Mouse (Mus musculus) Muller cell, postnatal 12 days (primary cell): Measurements from ENCODE around the gene Gabbr2.

Experiments
- DNase-seq: peaks from one replicate; pipeline ENCODE4 v3.0.0-alpha.2; 2015; ENCODE audit errors: inconsistent ontology term

Gene Gabbr2

DNA sequence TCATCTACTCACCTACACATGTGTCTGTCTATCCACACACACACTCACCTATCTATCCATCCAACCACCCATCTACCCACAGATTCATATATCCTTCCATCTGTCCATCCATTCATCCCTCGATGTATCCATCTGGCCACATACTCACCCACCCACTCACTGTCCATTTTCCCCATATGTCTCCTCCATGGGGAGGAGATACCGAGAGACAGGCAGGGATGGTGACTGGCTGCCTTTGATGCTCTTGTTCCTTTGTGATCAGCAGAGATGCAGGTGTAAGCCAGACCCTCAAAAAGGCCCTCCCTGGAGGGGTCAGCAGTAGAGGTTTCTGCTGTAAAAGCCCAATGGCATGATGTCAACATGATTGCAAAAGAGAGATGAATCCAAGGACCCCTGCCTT lies 221.0 kb downstream of the Gabbr2 start:
- no peak for DNase-seq

DNA sequence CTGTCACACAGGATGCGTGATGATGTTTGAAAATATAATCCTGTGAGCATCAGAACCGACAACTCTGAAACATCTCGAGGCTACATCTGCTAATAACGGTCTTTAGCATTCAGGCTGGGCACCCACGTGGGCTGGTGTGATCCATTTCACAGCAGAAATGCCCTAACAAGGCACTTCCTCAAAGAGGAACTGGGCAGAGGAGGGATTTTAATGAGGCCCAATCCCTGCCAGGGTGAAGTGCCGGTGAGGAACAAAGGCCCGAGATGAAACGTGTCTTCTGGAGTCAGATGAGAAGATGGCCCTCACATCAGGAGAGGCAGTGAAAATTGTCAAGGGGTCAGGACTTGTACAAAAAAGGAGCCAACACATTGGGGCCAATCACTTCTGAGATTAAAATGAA lies 221.6 kb downstream of the Gabbr2 start:
- DNase-seq: no peak

DNA sequence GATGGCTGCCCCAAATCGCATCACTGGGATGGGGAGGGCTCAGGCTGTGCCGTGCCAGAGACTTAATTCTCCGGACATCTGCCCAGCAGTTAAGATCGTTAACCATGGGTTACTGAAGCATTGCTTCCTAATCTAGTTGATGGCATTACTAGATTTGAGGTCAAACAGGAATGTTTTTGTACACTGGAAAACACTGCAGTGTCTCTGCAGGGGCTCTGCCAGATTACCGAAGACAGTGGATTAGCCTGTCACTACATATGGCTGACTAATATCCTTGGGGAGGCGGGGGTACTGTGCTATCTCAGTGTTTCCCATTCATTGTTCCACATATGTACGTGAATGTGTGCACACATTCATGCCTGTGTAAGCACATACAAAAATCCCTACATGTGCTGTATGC lies 225.3 kb downstream of the Gabbr2 start:
- DNase-seq: no peak

DNA sequence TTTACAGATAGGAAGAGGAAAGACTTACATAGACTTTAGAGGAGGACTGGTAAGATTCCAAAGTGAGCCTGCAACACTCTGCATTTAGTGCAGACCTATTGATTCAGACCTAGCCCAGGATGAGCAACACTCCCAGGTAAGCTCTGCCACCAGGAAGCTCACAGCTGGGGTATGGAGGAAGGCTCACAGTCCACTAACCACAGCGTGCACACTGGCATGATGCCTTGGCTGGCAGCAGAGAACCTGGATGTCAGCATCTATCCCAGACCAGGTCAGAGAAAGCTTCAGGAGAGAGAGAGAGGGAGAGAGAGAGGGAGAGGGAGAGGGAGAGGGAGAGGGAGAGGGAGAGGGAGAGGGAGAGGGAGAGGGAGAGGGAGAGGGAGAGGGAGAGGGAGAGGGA lies 231.8 kb downstream of the Gabbr2 start:
- DNase-seq: no peak

DNA sequence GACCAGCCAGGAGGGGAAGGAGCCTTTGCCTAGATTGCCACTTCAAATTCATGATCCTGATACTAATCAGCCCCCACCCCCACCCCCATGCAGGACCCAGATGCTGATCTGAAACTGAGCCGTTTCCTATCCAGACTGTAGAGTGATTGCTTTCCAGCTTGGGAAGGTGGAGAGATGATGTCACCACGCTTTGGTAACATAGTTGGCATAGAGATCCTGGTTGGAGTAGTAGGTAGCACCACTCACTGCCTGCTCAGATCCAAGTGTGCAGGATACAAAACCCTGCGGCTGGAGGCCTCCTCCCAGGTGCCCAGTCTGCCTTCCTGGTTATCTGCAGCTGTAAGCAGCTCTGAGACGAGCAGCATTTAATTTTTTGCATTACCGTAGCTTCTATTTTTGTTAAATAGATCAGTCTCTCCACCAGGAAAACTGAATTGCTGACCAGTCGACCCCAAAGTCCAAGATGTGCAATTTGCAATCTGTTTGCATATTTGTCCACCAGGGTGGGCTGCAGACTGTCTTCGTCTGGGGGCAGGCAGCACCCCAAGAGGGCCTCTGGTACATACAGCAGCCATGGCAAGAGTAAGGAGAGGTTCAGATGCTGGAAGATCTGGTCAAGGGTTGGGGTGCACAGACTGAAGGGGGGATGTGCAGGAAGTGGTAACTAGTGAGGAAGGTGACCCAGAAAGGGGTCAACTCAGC lies 233.2 kb downstream of the Gabbr2 start:
- no peak for DNase-seq

DNA sequence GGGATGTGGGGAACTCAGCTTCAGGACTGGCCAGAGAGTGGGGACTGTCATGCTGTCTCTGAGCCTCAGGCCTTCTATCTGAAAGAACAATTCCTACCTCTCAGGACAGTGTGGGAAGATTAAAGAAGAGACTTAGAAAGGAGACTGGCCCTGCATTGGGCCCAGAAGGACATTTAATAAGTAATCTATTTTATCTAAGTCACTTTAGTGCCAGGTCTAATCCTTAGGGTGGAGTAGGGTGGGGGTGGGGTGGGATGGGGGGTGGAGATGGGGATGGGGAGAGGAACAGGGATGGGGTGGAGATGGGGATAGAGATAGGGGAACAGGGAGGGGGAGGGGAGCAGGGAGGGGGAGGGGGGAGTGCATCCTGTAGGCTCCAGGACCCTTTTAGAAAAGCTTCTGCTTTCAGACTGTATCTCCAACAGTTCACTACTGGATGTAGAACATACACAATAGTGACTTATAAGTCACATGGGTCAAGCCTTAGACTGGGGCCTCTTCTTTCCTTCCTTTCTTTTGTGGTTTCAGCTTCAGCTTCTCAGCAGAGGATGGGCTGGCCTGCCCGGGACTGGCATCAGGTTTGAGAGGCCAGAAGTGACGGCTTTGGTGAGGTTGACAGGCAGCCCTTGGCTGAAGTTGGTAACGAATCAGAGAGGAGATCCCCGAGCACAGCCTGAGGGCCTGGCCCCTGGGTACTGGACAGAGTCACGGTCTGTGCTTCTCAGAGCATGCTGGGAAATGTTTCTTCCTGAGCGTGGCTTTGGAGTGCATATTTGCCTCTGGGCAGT lies 237.1 kb downstream of the Gabbr2 start:
- DNase-seq: no peak

DNA sequence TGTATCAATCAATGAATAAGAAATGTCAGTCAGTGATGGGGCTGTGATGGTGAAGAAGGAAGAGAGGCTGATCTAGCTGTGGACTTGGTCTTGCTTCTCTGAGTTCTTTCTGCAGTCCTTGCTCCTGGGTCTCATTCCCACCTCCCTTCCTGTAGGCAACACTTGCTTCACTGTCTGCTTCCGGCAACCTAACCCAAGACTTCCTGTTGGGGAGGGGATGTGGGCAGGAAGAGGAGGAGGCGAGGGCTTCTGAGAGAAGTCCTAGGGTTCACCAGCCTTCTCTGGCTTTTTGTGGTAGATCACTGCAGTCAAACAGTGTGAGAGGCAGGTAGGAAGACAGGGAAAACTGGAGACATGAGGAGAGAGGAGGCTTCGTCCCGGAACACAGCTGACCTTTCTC lies 239.4 kb downstream of the Gabbr2 start:
- no peak for DNase-seq

DNA sequence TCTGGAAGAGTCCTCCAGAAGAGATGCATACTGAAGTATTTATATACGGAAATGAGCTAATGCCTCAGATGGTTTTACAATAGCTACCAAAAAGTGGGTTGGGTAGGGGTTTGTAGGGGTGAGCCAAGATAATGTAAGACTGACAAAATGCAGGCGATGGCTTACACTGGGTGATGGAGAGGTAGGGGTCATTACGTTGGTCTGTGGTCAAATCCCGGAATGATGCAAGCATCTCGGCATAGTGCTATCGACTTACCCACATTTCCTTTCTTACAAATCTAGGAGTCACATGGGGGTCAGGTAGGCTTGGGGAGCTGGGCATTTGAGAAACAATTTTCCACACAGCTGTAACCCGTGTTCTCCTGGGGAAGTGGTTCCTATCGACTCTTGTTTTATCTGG lies 242.7 kb downstream of the Gabbr2 start:
- no peak for DNase-seq

DNA sequence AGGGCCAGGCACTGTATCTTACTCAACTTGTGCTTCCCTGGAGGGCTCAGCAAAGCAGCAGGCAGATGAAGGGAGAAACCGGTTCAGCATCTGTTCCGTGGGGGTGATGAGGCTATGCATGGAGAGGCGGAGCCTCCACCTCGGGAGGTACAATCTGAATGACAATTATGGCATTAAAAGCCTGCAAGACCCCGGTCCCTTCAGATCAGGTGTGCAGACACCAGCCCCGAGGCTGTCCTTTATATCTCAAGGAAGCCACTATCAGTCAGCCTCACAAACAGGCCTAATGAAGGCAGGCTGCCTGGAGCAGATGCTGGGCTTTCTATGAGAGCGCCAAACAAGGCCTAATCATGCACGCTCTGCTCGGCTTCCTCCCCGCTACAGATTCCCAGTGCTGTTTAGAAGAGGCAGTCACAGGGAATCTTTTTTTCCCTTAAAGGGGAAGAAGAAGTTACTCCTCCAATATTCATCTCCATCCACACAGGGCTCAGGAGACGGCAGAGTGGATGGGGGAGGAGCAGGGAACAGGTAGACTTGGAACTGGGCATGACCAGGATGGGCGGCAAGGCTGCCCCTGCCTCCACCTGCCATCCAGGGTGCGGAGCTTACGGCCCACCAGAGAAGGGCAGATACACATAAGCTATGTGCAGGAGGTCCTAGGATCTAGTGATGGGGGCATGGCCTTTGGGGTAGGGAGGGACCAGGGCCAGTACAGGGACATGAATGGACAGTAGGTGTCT lies 244.5 kb downstream of the Gabbr2 start:
- DNase-seq: no peak

DNA sequence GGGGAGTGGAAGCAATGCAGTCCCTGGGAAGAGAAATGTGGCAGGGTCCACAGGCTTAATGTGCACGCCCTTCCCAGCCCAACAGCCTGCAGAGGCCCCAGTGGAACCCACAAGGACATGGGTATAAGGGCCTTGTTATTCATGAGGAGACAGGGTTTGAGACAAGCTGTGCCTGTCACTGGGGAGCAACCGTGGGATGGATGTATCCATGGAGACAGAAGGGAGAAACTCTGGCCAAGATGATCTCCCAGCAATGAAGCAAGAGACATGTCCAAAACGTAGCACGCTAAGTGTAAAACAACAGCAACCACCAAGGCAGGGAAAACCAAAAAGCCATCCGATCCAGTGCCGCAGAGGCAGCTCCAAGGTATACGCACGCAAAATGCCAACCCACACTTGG lies 246.1 kb downstream of the Gabbr2 start:
- DNase-seq: no peak

DNA sequence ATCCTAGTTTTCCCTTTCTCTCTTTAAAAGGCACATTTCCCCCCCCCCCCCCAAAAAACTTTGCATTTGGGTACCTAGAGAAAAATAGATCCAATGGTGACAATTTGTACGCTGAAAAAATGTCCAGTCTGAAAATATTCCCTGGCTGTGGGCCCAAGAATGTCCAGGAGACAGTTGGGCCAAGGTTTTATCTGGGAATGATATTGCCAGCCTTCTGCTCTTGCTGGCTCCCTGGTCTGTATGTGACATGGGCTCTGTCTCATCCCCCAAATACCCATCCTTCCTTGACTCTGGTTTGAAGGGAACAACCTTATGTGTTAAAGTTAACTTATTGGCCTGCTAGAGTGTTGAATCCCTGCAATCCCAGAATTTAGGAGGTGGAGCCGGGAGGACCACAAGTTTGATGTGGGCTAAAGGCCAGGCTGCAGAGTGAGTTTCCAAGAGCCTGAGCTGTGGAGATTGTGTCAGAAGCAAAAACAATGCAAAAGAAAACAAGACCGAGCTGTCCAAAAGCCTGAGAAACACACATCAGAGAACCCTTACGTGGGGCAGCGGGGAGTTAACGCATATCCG lies 247.0 kb downstream of the Gabbr2 start:
- peak; percentile 39 for DNase-seq

DNA sequence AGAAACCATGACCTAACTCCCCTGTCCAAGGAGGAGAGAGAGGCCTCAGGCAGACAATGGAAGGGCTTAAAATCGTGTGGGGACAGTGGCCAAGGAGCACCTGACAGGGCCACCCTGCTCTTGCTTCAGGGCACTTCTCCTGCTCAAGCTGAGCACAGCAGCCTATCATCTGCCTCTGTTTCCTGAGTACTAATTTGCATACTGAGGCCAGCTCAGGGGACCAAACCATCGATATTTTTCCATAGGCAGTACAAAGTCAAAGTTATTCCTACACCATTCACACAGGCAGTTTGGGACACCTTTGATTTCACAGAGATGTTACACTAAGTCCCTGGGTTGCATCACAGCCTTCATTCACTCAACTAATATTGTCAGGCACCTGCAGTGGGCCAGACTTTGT lies 249.1 kb downstream of the Gabbr2 start:
- DNase-seq: no peak

DNA sequence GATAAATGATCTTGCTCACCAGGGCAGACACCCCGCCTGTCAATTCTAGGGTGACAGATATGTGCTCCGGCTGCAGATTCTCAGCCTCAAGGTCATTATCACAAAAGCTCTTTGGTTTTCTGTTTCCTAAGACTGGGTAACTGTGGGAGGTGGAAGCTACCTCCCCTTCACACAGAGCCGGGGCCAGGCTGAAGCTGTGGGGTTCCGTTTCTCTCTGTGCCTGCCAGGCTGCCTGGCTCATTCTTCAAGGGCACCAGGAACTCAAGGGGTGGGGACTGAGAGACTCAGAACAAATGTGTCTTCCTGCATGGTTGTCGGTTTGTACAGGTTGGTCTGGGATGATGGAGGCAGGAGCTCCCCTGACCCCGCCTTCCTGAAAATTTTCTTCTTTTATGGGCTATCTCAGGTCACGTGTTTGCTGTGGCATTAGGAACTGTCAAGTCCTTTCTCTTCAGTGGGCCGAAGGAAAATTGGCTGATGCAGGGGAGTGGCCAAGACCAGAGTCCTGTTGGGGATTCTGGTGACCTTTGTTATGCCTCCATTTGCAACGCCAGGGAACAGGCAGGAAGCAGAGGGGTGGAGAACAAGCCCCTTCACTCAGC lies 254.7 kb downstream of the Gabbr2 start:
- DNase-seq: no peak

DNA sequence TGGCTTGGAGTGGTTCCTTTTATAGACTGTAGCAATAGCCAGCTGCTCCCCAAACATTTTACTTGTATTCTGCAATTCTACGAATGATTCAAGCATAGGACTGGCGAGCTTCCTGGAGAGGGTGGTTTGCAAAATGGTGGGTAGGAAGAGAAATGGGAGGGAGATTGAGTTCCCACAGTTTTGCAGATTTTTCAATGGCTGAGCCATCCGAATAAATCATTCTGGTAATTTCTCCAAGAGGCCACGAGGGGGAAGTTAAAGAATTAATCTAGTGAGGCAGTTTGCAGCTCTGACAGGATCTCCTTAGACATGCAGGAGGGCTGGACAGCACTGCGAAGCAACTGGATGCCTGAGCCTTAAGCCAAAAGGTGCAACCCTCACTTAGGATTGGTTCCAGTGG lies 256.8 kb downstream of the Gabbr2 start:
- no peak for DNase-seq

DNA sequence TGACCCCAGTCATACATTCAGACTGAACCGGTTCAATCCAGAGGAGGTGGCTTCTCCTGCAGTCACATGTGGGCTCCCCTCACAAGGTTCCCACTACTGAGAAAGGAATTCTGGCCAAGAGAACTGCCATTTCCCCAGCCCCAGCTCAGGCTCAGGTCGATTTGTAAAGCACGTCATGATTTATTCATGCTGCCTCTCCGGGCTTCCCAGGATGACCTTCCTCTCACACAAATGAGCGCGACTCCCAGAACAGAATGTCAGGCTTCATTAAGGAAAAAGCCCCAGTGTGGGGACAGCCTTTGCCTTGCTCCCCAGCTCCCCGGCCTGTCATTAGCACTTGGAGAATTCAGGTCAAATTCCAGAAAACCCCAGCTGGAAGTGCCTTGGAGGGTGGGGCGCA lies 260.1 kb downstream of the Gabbr2 start:
- DNase-seq: peak; percentile 86

DNA sequence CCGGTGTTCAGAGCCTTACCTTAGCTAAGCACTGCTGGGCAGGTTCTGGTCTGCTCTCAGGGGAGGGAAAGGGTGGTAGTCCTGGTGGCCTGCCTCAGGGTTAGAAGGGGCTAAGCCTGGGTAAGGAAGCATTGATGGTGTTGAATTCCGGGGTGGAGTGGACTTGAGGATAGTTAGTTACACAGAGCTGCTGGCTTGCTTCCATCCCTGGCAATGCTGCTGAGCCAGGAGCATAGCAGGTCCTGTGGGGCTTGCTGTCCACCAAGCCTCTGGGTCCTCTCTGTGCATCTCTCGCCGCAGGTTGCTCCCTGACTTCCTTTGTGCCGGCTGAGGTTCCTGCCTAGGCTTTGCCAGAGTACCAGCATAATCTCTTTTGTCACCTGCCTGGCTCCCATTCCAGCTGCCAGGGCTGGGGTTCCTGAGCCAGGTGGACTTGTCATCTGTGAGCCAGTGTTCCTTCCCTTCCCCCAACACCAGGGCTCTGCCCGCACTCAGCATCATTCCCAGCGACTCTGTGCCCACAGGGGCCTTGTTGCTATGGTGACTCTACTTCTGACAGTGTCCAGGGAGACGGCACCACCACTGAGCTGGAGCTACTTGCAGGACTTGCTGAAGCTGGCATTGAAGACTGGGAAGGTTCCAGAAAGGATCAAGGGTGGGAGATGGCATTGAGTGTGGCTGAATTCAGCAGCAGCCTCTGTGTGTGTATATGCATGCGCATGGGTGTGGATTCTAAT lies 262.2 kb downstream of the Gabbr2 start:
- DNase-seq: no peak

DNA sequence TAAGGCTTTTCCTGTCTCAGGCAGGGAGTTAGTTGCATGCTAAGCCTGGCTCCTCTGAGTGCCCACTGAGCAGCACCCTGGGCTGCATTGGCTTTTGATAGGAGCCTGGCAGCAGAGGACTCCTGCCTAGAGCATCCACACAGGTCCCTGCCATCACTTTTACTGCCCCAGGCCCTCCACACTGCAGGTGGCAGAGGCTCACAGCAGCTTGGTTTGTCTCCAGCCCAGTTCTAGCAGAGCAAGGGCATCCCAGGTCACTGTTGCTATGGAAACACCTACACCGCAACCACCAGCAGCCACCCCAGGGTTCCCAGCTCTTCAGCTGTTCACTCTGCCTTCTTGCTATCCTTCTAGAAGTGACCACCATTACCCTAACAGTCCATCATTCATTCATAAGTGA lies 263.4 kb downstream of the Gabbr2 start:
- DNase-seq: peak; percentile 47

DNA sequence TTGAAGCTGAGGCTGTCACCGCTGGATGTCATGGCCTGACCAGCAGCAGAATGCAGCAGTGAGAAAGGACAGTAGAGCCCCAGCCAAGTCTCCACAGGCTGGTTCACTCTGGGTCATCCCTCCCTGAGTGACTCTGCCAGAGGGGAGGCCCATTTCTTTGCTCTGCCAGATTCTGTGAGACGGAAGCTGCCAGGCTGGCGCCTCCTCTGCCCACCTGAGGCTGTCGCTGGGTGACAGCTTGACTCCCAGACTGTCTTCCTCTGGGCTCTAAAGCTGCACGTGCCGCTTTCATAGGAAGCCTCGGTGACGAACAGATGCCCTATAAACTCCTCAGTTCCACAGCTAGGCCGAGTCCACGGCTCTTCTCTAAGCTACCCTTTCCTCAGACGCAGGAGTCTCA lies 264.5 kb downstream of the Gabbr2 start:
- DNase-seq: no peak

DNA sequence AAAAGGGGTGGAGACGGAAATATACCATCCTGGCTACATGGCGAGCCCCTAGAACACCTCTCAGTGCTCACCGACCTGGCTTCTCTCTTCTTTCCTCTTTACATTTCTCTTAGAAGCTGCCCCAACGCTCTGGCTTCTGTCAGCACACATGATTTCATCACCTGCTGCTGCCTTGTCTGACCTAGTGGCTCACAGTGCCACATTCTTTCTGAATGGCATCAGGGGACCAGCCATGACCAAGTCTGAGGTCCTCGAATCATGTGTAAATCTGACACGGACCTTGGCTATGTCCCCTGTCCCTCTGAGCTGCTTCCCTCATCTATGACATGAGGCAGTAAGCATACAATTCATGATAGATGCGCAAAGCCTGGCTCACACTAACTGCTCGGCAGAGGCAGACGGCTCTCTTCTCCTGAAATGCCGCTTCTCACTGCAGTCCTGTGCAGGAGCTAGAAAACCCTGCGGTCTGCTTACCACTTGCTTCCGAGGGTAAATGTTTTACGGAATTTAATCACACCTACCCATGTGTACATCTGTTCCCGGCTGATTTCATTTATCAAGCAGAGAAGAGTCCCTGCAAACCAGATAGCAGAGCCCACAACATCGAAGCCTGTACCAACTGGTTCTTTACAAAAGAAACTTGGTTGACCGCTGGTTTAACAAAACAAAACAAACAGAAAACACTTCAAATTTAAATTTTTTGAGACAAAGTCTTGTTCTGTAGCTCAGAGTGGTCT lies 270.7 kb downstream of the Gabbr2 start:
- no peak for DNase-seq

DNA sequence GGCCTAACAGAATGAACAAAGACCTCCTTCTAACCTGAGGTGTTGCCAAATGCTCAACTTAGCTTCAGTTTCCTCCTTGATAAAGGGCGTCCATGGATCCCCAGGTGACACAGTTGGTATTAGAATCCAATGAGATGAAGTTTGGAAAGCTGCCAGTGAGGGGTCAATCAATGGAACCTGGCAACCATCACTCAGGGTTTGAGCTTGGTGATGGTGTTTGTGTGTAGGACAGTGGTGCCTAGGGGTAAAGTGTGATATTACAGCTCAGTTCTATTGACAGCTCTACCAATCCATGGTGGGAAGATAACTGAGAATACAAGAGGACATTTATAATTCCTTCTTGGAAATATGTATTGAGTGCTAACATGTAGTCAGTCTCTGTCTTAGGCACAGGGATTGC lies 271.6 kb downstream of the Gabbr2 start:
- no peak for DNase-seq

DNA sequence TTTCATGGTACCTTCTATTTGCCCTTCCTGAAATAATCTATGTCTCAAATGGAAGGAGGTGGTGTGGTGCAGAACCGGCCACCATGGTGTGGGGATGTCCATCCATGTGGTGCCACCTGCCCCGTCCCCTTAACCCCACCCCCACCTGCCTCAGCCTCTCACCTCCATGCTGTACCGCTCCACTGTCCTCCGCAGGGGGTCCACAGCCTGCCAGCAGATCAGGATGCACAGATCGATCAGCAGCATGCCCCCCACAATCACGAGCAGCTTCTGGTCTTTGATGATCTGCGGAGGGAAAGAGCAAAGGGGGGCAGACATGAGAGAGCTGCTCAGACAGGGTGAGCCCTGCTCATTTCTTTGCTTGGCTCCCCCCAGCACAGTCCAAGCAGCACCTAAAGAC lies 273.0 kb downstream of the Gabbr2 start:
- DNase-seq: no peak
